Mouse (Mus musculus) cerebellum, adult 8-10 months (tissue): Measurements from ENCODE around the gene Vmn2r71.

Experiments used
- DNase-seq: peaks from one replicate; pipeline ENCODE4 v3.0.0; 2022

Vmn2r71 gene

DNA sequence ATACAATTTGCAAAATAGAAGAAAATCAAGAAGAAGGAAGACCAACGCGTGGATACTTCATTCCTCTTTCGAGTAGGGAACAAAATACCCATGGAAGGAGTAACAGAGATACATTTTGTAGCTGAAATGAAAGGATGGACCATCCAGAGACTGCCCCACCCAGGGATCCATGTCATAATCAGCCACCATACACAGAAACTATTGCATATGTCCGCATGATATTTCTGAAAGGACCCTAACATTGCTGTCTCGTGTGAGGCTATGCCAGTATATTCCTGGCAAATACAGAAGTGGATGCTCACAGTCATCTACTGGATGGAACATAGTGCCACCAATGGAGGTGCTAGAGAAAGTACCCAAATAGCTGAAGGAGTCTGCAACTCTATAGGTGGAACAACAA, at the start of gene Vmn2r71:
Vmn2r71 (plus strand) TSS at position 301 of the 400 bp plus-strand sequence.
- DNase-seq: no peak

DNA sequence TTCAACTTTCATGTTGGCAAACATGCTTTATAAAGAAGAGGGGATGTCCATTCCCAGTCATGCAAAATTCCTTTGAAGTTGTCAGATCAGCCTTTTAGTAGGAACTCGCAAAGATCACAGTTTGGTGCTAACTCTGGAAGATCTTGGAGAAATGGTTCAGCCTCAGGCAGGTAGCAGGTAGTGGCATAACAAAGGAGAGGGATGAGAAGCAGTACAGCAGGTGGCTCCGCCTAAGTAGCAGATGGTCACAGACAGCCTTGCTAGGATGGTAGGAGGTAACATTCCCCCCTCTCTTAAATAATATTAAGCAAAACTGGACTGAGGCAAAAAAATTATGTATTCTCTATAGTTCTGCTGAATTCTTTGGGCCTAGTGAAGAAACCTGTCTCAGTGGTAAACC, 20.8 kb upstream of the Vmn2r71 start:
- DNase-seq: no peak

DNA sequence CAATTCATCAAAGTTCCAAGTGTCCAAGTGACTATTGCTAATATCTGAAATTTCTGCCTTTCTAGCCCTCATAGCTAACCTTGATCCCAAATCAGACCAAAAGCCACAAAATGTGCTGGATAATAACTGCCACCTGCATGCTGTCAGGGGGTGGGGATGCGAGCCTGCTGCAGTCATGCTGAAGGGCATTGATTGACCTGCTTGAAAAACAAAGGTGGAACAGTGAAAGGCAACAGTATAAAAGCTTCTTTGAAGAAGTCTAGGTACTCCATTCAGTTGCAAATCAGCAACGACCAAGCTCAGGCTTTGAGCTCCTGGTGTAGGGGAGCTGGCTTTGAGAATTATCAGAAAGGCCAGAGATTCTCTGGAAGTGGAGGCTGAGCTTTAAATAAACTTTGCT, 19.8 kb upstream of the Vmn2r71 start:
- no peak for DNase-seq

DNA sequence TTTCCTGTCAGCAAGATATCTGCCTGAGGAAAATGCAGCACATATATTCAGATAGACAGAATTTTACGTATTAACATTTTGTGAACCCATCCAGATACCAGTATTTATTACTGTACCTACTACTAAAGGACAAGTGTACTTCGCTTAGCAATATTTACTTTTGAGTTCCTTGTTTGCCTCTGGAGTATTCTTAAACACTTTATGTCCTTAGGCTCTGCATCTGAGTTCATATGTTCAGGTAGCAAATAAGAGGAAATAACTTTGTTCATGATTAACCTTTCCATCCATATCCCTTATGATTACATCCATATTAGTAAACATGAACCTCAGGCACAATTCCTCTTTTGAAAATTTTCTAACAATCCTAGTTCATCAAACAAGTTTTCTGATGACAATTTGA, 6.2 kb downstream of the Vmn2r71 start, which contains the start of gene Vmn2r70:
Vmn2r70 (minus strand) TSS at position 101 of the 400 bp plus-strand sequence.
- no peak for DNase-seq
